ENCODE assay signal across 8 mouse cellular contexts in the genomic region with DNA sequence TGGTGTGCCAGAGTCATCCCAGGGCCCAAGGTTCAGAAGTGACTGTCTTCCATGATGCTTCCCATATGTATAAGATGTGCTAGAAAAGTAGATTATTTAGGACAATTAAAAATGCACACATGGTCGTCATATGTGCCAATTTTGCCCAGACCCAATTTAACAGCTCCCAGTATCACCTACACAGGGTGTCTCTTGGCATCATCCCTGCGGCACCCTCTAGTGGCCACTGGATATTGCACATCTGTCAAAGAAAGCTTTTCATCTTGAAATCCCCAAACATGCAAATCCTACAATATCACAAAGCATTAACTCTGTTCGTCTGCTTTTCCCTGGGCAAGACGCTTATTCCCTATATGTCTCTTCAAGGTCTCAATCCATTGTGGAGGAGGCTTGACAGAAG.
DNase-seq lines count a peak whose midpoint lies in the region; ATAC-seq and TF ChIP-seq lines count a peak whose summit lies in the region.

No protein-coding gene starts in this region.

- no peak for TF ChIP-seq EP300 in heart, adult 2 months (IDR thresholded peaks at IDR 0.05; ENCODE audit: insufficient read depth, low read depth, low read length)
- TF ChIP-seq EP300 in ES-Bruce4 (IDR thresholded peaks at IDR 0.05; ENCODE audit: insufficient read depth, low read depth, low read length): no peak

- H3K36me3 ChIP-seq in heart, adult 2 months (ENCODE audit: control insufficient read depth, insufficient read depth, low read length): no peaks in the 10 kb centered on the region
- H3K36me3 ChIP-seq in heart, embryonic 10.5 days: no peaks in the 10 kb centered on the region
- H3K36me3 ChIP-seq in ES-Bruce4 (ENCODE audit: control insufficient read depth, insufficient read depth, low read length, poor library complexity, severe bottlenecking): no peaks in the 10 kb centered on the region
- H3K36me3 ChIP-seq in midbrain, postnatal 0 days (ENCODE audit: insufficient read depth, low read length): no peaks in the 10 kb centered on the region

- intact Hi-C loops in heart, adult 2 months (cut with DNase I): loop anchor here (10.0 kb wide), 3 partner anchors 138 to 302 kb away; partner anchors contain the start of gene Pcdh8

- no peaks in the 10 kb centered on the region for H3K27me3 ChIP-seq in heart, adult 2 months (ENCODE audit: control insufficient read depth, insufficient read depth, low read length)
- H3K27me3 ChIP-seq in heart, embryonic 10.5 days (ENCODE audit: insufficient read depth, poor library complexity, severe bottlenecking): no peaks in the 10 kb centered on the region
- no peaks in the 10 kb centered on the region for H3K27me3 ChIP-seq in ES-Bruce4 (ENCODE audit: control insufficient read depth, insufficient read depth, low read length, poor library complexity, severe bottlenecking)
- no peaks in the 10 kb centered on the region; the same call in 1 of the 2 replicates for H3K27me3 ChIP-seq in midbrain, postnatal 0 days (ENCODE audit: insufficient read depth, low read length)

- H3K79me2 ChIP-seq in heart, adult 2 months (replicated peaks; ENCODE audit: control insufficient read depth, insufficient read depth, low read length): no peaks in the 10 kb centered on the region

- H3K9me3 ChIP-seq in heart, embryonic 10.5 days: no peaks in the 10 kb centered on the region
- no peaks in the 10 kb centered on the region for H3K9me3 ChIP-seq in ES-Bruce4 (replicated peaks; ENCODE audit: control insufficient read depth, insufficient read depth, low read length, poor library complexity, severe bottlenecking)
- H3K9me3 ChIP-seq in midbrain, postnatal 0 days (ENCODE audit: low read length): no peaks in the 10 kb centered on the region

- H3K4me3 ChIP-seq in heart, adult 2 months: no peak overlapping the region
- no peak overlapping the region for H3K4me3 ChIP-seq in heart, embryonic 10.5 days
- H3K4me3 ChIP-seq in ES-Bruce4 (ENCODE audit: low read depth, low read length): no peak overlapping the region
- H3K4me3 ChIP-seq in midbrain, postnatal 0 days (ENCODE audit: low read depth, low read length): no peak overlapping the region

- no peak for TF ChIP-seq POLR2A in heart, adult 2 months (IDR thresholded peaks at IDR 0.05; ENCODE audit: insufficient read depth, low read depth, low read length)
- TF ChIP-seq POLR2A in ES-Bruce4 (IDR thresholded peaks at IDR 0.05; ENCODE audit: insufficient read depth, low read length): no peak
- no peak for TF ChIP-seq POLR2A in brain, embryonic 14.5 days (IDR thresholded peaks at IDR 0.05; ENCODE audit: borderline replicate concordance, extremely low read depth, insufficient read depth, insufficient read length, poor library complexity, severe bottlenecking)

- peak; percentile 72 for TF ChIP-seq CTCF in heart, adult 2 months (IDR thresholded peaks at IDR 0.05)
- TF ChIP-seq CTCF in ES-Bruce4 (IDR thresholded peaks at IDR 0.05; ENCODE audit: low read depth, low read length): peak; percentile 50
- TF ChIP-seq CTCF in brain, embryonic 14.5 days (IDR thresholded peaks at IDR 0.05; ENCODE audit: borderline replicate concordance, extremely low read depth, insufficient read depth, insufficient read length): peak; percentile 76
- TF ChIP-seq CTCF in midbrain, postnatal 0 days (IDR thresholded peaks at IDR 0.05): peak; percentile 84

- no peak overlapping the region for H3K4me2 ChIP-seq in midbrain, postnatal 0 days (ENCODE audit: low read depth, low read length, poor library complexity, severe bottlenecking)

- ATAC-seq in frontal cortex, adult (ENCODE audit: low TSS enrichment): peak; percentile 62
- ATAC-seq in midbrain, postnatal 0 days (ENCODE audit: low FRiP score): no peak

- no peak overlapping the region for H3K27ac ChIP-seq in heart, adult 2 months
- no peak overlapping the region for H3K27ac ChIP-seq in heart, embryonic 10.5 days
- no peak overlapping the region for H3K27ac ChIP-seq in ES-Bruce4 (ENCODE audit: insufficient read depth, low read length)
- no peak overlapping the region for H3K27ac ChIP-seq in midbrain, postnatal 0 days (ENCODE audit: low read depth, low read length)

- DNase-seq in heart, adult 2 months: peak; percentile 3 to 34
- DNase-seq in heart, embryonic 10.5 days (ENCODE audit: low spot score): no peak
- DNase-seq in brain, embryonic 14.5 days (ENCODE audit: low read depth): peak; percentile 82
- DNase-seq in layer of hippocampus, postnatal 10 days (ENCODE audit: low spot score in 2 of 2): peak; percentile 58 to 69
- peak; percentile 66 for DNase-seq in midbrain, postnatal 0 days (ENCODE audit: low spot score)
- no peak for DNase-seq in natural killer cell, adult 2 months (ENCODE audit: low spot score in 2 of 2)

- H3K4me1 ChIP-seq in heart, adult 2 months (ENCODE audit: control insufficient read depth, insufficient read depth, low read length): no peaks in the 10 kb centered on the region
- H3K4me1 ChIP-seq in heart, embryonic 10.5 days: no peaks in the 10 kb centered on the region
- H3K4me1 ChIP-seq in ES-Bruce4 (ENCODE audit: control insufficient read depth, insufficient read depth, low read length): no peaks in the 10 kb centered on the region
- peaks cover 2% of the 10 kb centered on the region; the same call in 1 of the 2 replicates for H3K4me1 ChIP-seq in midbrain, postnatal 0 days (ENCODE audit: insufficient read depth, low read length)

- H3K9ac ChIP-seq in heart, adult 2 months (ENCODE audit: low read depth, low read length): no peak overlapping the region
- no peak overlapping the region for H3K9ac ChIP-seq in ES-Bruce4 (ENCODE audit: low read depth, poor library complexity, severe bottlenecking)
- no peak overlapping the region for H3K9ac ChIP-seq in midbrain, postnatal 0 days (replicated peaks; ENCODE audit: low read length, poor library complexity, severe bottlenecking)

- WGBS in heart, adult 2 months: 29% methylated on average over 4 of the region's 4 CpGs
- 46% methylated on average over 4 of the region's 4 CpGs for WGBS in heart, embryonic 10.5 days
- WGBS in midbrain, postnatal 0 days: 27% methylated on average over 4 of the region's 4 CpGs

Comparison
In these comparisons a context has a peak if more than half of its experiments do, and no peak if none do; other contexts are left out.
1. DNase-seq: peak in heart, adult 2 months (2 of 2), brain, embryonic 14.5 days (single experiment), layer of hippocampus, postnatal 10 days (2 of 2) and midbrain, postnatal 0 days (single experiment); none in heart, embryonic 10.5 days (single experiment) and natural killer cell, adult 2 months (0 of 2).
2. Peak in every context shown above with its lines, with median percentiles within 50 percentile points of each other: CTCF ChIP-seq.